Mouse (Mus musculus) stomach, postnatal 0 days (tissue): Measurements from ENCODE around the gene Slpi. TPM values are rescaled to one million over a fixed set of nuclear protein-coding genes. Genes with fewer than 3 reads are reported as not detected.
A peak's percentile ranks its signal among the peaks of the same experiment; 100 is the strongest.

ENCODE experiments used
- ATAC-seq: fragments of 200-750 bp; cut with Nextera tagmentation; 2 replicates; pipeline ENCODE4 v1.8.0; 2017; ENCODE audit not compliant: low FRiP score, low TSS enrichment
- DNase-seq: peaks from one replicate; pipeline ENCODE4 v3.0.0-alpha.2; 2016; ENCODE audit warnings: low spot score
- H3K27ac ChIP-seq: fragments of 300-500 bp; sonication (generic); replicated peaks from 2 replicates; pipeline ENCODE4 v1.5.1; 2014; ENCODE audit warnings: mild to moderate bottlenecking, control low read depth
- H3K27me3 ChIP-seq: fragments of 300-500 bp; sonication (generic); 2 replicates; pipeline ENCODE4 v1.6.1; 2014; ENCODE audit warnings: low read length; ENCODE audit not compliant: control insufficient read depth, insufficient read depth
- H3K36me3 ChIP-seq: fragments of 300-500 bp; sonication (generic); 2 replicates; pipeline ENCODE4 v1.6.1; 2014; ENCODE audit warnings: low read length, mixed read lengths; ENCODE audit not compliant: control insufficient read depth, insufficient read depth
- H3K4me1 ChIP-seq: fragments of 300-500 bp; sonication (generic); replicated peaks from 2 replicates; pipeline ENCODE4 v1.6.1; 2014; ENCODE audit warnings: antibody characterized with exemption; ENCODE audit not compliant: control insufficient read depth, insufficient read depth
- H3K4me2 ChIP-seq: fragments of 300-500 bp; sonication (generic); replicated peaks from 2 replicates; pipeline ENCODE4 v1.6.1; 2014; ENCODE audit warnings: low read depth, mild to moderate bottlenecking, control low read depth, moderate library complexity
- H3K4me3 ChIP-seq: fragments of 300-500 bp; sonication (generic); 2 replicates; pipeline ENCODE4 v1.5.1; 2014; ENCODE audit warnings: low read depth, low read length, control low read depth
- H3K9ac ChIP-seq: fragments of 300-500 bp; sonication (generic); 2 replicates; pipeline ENCODE4 v1.6.1; 2014; ENCODE audit warnings: mild to moderate bottlenecking, low read length, control low read depth, mixed read lengths
- H3K9me3 ChIP-seq: fragments of 300-500 bp; sonication (generic); 2 replicates; pipeline ENCODE4 v1.6.1; 2016; ENCODE audit warnings: low read length; ENCODE audit not compliant: control insufficient read depth
- CTCF ChIP-seq: IDR thresholded peaks from 2 replicates; pipeline ENCODE4 v1.5.1; 2016; ENCODE audit warnings: antibody characterized with exemption, low read depth, mild to moderate bottlenecking, moderate library complexity
- EP300 ChIP-seq: optimal IDR thresholded peaks from 2 replicates; pipeline ENCODE3; 2016; ENCODE audit warnings: antibody characterized with exemption
- WGBS: fragments of 180-500 bp; shearing (Covaris S2); extraction: QIAGEN DNeasy Blood & Tissue Kit; methylation state at CpG from one replicate; pipeline ENCODE4 v1.1.7; 2014; 5-methylcytosine and 5-hydroxymethylcytosine counted together
- polyA plus RNA-seq: library from polyadenylated mRNA; unstranded; fragments of >200 nt; fragmentation: Nextera tagmentation; extraction: Ambion mirVana; gene quantifications from 2 replicates; pipeline ENCODE4 v1.2.1, GENCODE M21; 2015

The Slpi gene
- polyA plus RNA-seq, 1 experiment from 2014 or later, result 4,305 TPM

DNA sequence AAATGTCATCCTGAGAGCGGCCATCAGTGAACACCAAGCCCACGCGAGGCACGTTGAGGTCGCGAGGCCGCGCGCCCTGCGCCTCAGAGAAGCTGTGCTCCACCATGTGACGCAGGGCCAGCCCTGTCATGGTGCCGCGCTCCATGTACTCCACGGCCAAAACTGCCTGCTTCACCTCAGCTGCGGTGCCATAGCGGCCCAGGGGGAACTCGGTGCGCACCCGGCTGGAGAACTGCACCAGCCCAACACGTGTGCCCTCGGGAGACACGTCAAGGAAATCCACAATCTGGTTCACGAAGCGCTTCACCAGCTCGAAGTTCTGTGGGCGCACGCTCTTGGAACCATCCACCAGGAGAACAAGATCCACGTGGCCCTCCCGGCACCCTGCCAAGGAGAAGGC, 4.2 kb upstream of the Slpi start:
- Histone ChIP-seq H3K36me3 (no peaks in the 10 kb centered on the region), H3K9ac (no peak overlapping the region), H3K27me3 (no peaks in the 10 kb centered on the region), H3K4me2 (no peak overlapping the region), H3K9me3 (no peaks in the 10 kb centered on the region), H3K27ac (no peak overlapping the region), H3K4me3 (no peak overlapping the region), H3K4me1 (0 out of 2 replicates have a peak, but pooled peaks cover 2% of the 10 kb centered on the region)
- no peak for TF ChIP-seq CTCF
- no peak for TF ChIP-seq EP300
- 76% methylated on average over 29 of the region's 29 CpGs for WGBS
- no peak for DNase-seq
- ATAC-seq, result no peak

GRCm38 (mm10) chr2:164389499-164389898, 604 bp upstream of the Slpi start:
- no peak for TF ChIP-seq EP300
- peak; percentile 84 for TF ChIP-seq CTCF
- no peaks in the 10 kb centered on the region for H3K9me3 ChIP-seq
- peak overlapping the region; percentile 53 for H3K9ac ChIP-seq
- 0 out of 2 replicates have a peak, but pooled peaks cover 2% of the 10 kb centered on the region for H3K4me1 ChIP-seq
- peak overlapping the region; percentile 64 for H3K4me2 ChIP-seq
- H3K36me3 ChIP-seq, result no peaks in the 10 kb centered on the region
- WGBS, result under 1% methylated on average over 30 of the region's 30 CpGs
- H3K27me3 ChIP-seq, result no peaks in the 10 kb centered on the region
- no peak overlapping the region; the same call in 1 of the 2 replicates for H3K27ac ChIP-seq
- ATAC-seq (peak; percentile 63), DNase-seq (peak; percentile 86)
- peak overlapping the region; percentile 45 for H3K4me3 ChIP-seq

DNA sequence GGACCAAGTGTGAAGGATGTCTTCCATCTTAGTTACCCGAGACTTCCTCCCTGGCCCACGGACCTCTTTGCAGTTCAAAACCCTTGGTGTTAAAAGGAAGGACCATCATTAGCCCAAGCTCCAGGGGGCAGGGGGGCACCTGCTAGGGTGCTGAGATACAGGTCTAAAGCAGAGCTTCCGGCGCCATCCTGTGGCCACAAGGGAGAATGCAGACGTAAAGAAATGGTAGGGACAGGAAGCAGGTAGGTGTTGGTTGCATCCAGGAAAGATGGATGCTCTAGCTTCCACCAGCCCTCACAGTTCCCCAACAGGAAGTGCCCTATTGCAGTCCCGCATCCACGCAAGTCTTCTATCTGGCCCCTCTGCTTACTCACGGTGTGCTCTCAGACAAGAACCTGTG, 1.9 kb downstream of the Slpi start:
- peak; percentile 60 for DNase-seq
- Histone ChIP-seq H3K27me3 (no peaks in the 10 kb centered on the region), H3K4me3 (no peak overlapping the region), H3K4me1 (0 out of 2 replicates have a peak, but pooled peaks cover 2% of the 10 kb centered on the region), H3K27ac (no peak overlapping the region), H3K9me3 (no peaks in the 10 kb centered on the region), H3K36me3 (no peaks in the 10 kb centered on the region), H3K9ac (no peak overlapping the region), H3K4me2 (no peak overlapping the region)
- TF ChIP-seq EP300, result no peak
- peak; percentile 80 for TF ChIP-seq CTCF
- ATAC-seq, result no peak
- WGBS, result 16% methylated on average over 8 of the region's 8 CpGs

DNA sequence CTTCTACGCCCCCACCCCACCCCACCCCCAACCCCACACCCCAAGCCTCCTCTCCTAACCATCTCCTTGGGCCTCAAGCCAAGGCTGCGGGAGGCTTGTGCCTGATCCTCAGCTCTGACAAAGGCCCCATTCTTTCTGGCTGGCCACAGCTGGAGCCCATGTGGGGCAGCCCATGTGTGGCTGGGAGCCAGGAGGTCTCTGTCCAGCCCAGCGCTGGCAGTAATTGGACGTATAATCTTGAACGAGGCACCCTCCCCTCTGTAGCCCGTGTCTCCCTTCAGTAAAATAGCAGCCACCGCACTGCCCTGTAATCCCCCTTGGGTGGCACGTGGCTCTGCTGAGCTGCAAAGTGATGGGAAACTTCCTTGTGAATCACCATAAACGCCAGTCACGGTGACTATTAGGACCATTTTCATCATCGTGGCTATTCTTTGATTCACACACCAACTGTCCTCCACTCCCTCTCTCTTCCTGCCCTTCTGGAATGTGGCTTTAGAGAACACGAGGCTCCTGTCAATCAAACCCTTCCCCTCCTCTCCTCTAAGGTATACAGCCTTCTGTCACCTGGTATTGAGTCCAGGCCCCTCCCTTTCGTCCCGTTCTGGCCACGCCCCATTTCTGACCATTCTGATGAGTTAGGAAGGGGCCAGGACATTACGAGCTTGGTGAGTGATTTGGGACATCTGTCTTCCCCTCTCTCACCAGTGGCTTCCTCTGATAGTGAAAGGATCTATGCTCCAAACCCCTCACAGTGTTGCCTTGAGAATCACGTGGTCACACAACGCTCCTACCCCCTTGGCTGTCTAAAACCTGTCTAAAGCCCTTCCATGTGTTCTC, 2.8 kb downstream of the Slpi start:
- TF ChIP-seq CTCF, result no peak
- TF ChIP-seq EP300, result no peak
- Histone ChIP-seq H3K4me2 (no peak overlapping the region), H3K36me3 (no peaks in the 10 kb centered on the region), H3K9me3 (no peaks in the 10 kb centered on the region), H3K9ac (no peak overlapping the region), H3K4me1 (0 out of 2 replicates have a peak, but pooled peaks cover 2% of the 10 kb centered on the region), H3K27me3 (no peaks in the 10 kb centered on the region), H3K27ac (no peak overlapping the region), H3K4me3 (no peak overlapping the region)
- 15% methylated on average over 18 of the region's 18 CpGs for WGBS
- peak; percentile 48; the same call in 1 of the 2 replicates for ATAC-seq
- DNase-seq, result peak; percentile 37

DNA sequence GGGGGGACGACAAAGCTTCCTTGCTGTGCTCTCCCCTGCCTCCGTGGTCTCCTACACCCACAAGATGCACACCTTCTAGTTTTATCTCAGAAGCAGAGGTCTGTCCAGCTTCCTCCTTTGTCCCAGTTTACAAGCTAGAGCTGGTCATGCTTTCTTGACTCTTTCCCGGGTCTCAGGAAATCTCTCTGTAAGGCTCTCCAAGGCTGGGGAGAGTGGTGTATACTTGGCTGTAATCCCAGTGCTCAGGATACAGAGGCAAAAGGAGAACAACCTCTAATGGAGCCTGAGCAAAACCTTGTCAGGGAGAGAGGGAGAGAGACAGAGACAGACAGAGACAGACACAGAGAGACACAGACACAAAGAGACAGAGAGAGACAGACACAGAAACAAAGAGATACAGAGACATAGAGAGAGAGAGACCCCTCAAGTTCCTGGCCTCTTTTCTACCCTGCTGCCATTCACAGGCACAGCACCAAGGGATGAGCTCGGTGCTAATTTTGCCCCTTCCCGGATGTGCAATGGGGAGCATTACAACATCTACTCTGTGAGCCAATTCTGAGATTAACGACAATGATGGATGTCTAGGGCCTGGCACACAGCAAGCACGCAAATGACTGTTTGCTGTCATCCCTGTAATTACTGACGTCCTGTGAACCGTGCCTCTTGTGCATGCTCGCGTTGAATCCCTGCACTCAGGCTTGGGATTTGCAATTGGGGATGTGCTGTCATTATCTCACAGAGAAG, 5.1 kb downstream of the Slpi start:
- Histone ChIP-seq H3K4me3 (no peak overlapping the region), H3K27ac (no peak overlapping the region), H3K4me1 (no peaks in the 10 kb centered on the region), H3K4me2 (no peak overlapping the region), H3K9ac (no peak overlapping the region), H3K9me3 (no peaks in the 10 kb centered on the region), H3K27me3 (no peaks in the 10 kb centered on the region), H3K36me3 (no peaks in the 10 kb centered on the region)
- DNase-seq (no peak), ATAC-seq (no peak)
- TF ChIP-seq EP300 (no peak), CTCF (no peak)
- 45% methylated on average over 11 of the region's 11 CpGs for WGBS
